Mouse (Mus musculus): ENCODE data around the gene Nemp2. TPM values are rescaled to one million over a fixed set of nuclear protein-coding genes. Genes with fewer than 3 reads are reported as not detected.
"Not testable (repeated sequence)": the region's sequence is repeated elsewhere in the genome, so short reads cannot be mapped to it uniquely, and the experiment has no call there.

Nemp2 gene
- polyA plus RNA-seq, 1 experiment from 2014 or later: 10.3 TPM

GRCm38 (mm10) chr1:52660765-52661164 lies 30.3 kb downstream of the Nemp2 start:
- H3K4me1 ChIP-seq: no peaks in the 10 kb centered on the region
- no peaks in the 10 kb centered on the region for H3K36me3 ChIP-seq (replicated peaks)
- H3K27ac ChIP-seq: no peak overlapping the region
- H3K27me3 ChIP-seq (ENCODE audit: poor library complexity, severe bottlenecking): no peaks in the 10 kb centered on the region
- no peak overlapping the region for H3K4me3 ChIP-seq
- H3K9me3 ChIP-seq: no peaks in the 10 kb centered on the region
- WGBS: 88% methylated on average over 12 of the region's 12 CpGs
- no peak for DNase-seq (ENCODE audit: extremely low spot score, low spot score)

- H3K9me3 ChIP-seq: no peaks in the 10 kb centered on the region
- no peak overlapping the region for H3K27ac ChIP-seq
- no peaks in the 10 kb centered on the region for H3K36me3 ChIP-seq (replicated peaks)
- WGBS: 95% methylated on average over 7 of the region's 7 CpGs
- no peaks in the 10 kb centered on the region for H3K4me1 ChIP-seq
- no peak for DNase-seq (ENCODE audit: extremely low spot score, low spot score)
- no peaks in the 10 kb centered on the region for H3K27me3 ChIP-seq (ENCODE audit: poor library complexity, severe bottlenecking)
- H3K4me3 ChIP-seq: no peak overlapping the region
Observed at GRCm38 (mm10) chr1:52663228-52663627, 32.7 kb downstream of the Nemp2 start.

GRCm38 (mm10) chr1:52668743-52669323 lies 38.3 kb downstream of the Nemp2 start:
- no peak for DNase-seq (ENCODE audit: extremely low spot score, low spot score)
- WGBS: 48% methylated on average over 7 of the region's 7 CpGs
- no peaks in the 10 kb centered on the region for H3K9me3 ChIP-seq
- H3K4me3 ChIP-seq: no peak overlapping the region
- peaks cover 7% of the 10 kb centered on the region for H3K4me1 ChIP-seq
- no peak overlapping the region for H3K27ac ChIP-seq
- H3K27me3 ChIP-seq (ENCODE audit: poor library complexity, severe bottlenecking): no peaks in the 10 kb centered on the region
- H3K36me3 ChIP-seq (replicated peaks): no peaks in the 10 kb centered on the region

- H3K27ac ChIP-seq: no peak overlapping the region
- no peaks in the 10 kb centered on the region for H3K36me3 ChIP-seq (replicated peaks)
- H3K9me3 ChIP-seq: no peaks in the 10 kb centered on the region
- H3K4me1 ChIP-seq: peaks cover 7% of the 10 kb centered on the region
- DNase-seq (ENCODE audit: extremely low spot score, low spot score): no peak
- no peaks in the 10 kb centered on the region for H3K27me3 ChIP-seq (ENCODE audit: poor library complexity, severe bottlenecking)
- 94% methylated on average over 1 of the region's 1 CpGs for WGBS
- H3K4me3 ChIP-seq: no peak overlapping the region
Observed at GRCm38 (mm10) chr1:52669931-52670330, 39.4 kb downstream of the Nemp2 start.

GRCm38 (mm10) chr1:52675561-52676551 lies 45.4 kb downstream of the Nemp2 start:
- no peak for DNase-seq (ENCODE audit: extremely low spot score, low spot score)
- WGBS: 82% methylated on average over 7 of the region's 7 CpGs
- H3K4me1 ChIP-seq: no peaks in the 10 kb centered on the region
- no peak overlapping the region for H3K27ac ChIP-seq
- H3K27me3 ChIP-seq (ENCODE audit: poor library complexity, severe bottlenecking): no peaks in the 10 kb centered on the region
- H3K9me3 ChIP-seq: no peaks in the 10 kb centered on the region
- no peaks in the 10 kb centered on the region for H3K36me3 ChIP-seq (replicated peaks)
- no peak overlapping the region for H3K4me3 ChIP-seq

- DNase-seq (ENCODE audit: extremely low spot score, low spot score): no peak
- Histone ChIP-seq H3K36me3 (replicated peaks) (no peaks in the 10 kb centered on the region), H3K27ac (no peak overlapping the region), H3K4me1 (no peaks in the 10 kb centered on the region), H3K4me3 (no peak overlapping the region), H3K9me3 (no peaks in the 10 kb centered on the region), H3K27me3 (ENCODE audit: poor library complexity, severe bottlenecking) (no peaks in the 10 kb centered on the region)
- 82% methylated on average over 3 of the region's 3 CpGs for WGBS
Observed at GRCm38 (mm10) chr1:52676621-52677020, 46.1 kb downstream of the Nemp2 start.

GRCm38 (mm10) chr1:52683550-52683949 lies 53.0 kb downstream of the Nemp2 start:
- H3K36me3 ChIP-seq (replicated peaks): no peaks in the 10 kb centered on the region

GRCm38 (mm10) chr1:52687636-52688035 lies 57.1 kb downstream of the Nemp2 start:
- 94% methylated on average over 8 of the region's 8 CpGs for WGBS
- no peak overlapping the region for H3K4me3 ChIP-seq
- H3K9me3 ChIP-seq: no peaks in the 10 kb centered on the region
- no peak for DNase-seq (ENCODE audit: extremely low spot score, low spot score)
- H3K27me3 ChIP-seq (ENCODE audit: poor library complexity, severe bottlenecking): no peaks in the 10 kb centered on the region
- no peaks in the 10 kb centered on the region for H3K36me3 ChIP-seq (replicated peaks)
- H3K4me1 ChIP-seq: 0 out of 2 replicates have a peak, but pooled peaks cover under 1% of the 10 kb centered on the region
- no peak overlapping the region for H3K27ac ChIP-seq

More at GRCm38 (mm10) chr1:52683550-52683949, 53.0 kb downstream of the Nemp2 start:
- Histone ChIP-seq H3K27me3 (ENCODE audit: poor library complexity, severe bottlenecking) (no peaks in the 10 kb centered on the region), H3K9me3 (no peaks in the 10 kb centered on the region), H3K27ac (no peak overlapping the region), H3K4me3 (no peak overlapping the region), H3K4me1 (no peaks in the 10 kb centered on the region)
- DNase-seq (ENCODE audit: extremely low spot score, low spot score): no peak
- 83% methylated on average over 4 of the region's 4 CpGs for WGBS

- WGBS: 95% methylated on average over 13 of the region's 13 CpGs
- not testable (repeated sequence) for DNase-seq (ENCODE audit: extremely low spot score, low spot score); H3K27me3 ChIP-seq (ENCODE audit: poor library complexity, severe bottlenecking); H3K27ac ChIP-seq; H3K9me3 ChIP-seq; H3K36me3 ChIP-seq (replicated peaks); H3K4me1 ChIP-seq; H3K4me3 ChIP-seq
Observed at GRCm38 (mm10) chr1:52694456-52694855, 64.0 kb downstream of the Nemp2 start.

Other genes starting within 250 kb of the Nemp2 start
- 2.7 and 3.8 TPM in 2 replicates for gene Nab1, start 130.0 kb upstream of the Nemp2 start, polyA plus RNA-seq (2016; fragmentation: Nextera tagmentation; extraction: Ambion mirVana)
- 1.0 and 1.2 TPM in 2 replicates for gene Mfsd6, start 96.8 kb downstream of the Nemp2 start, polyA plus RNA-seq (2016; fragmentation: Nextera tagmentation; extraction: Ambion mirVana)
- 10.4 and 12.3 TPM in 2 replicates for gene Inpp1, start 187.0 kb downstream of the Nemp2 start, polyA plus RNA-seq (2016; fragmentation: Nextera tagmentation; extraction: Ambion mirVana)
- gene Hibch, start 214.2 kb downstream of the Nemp2 start, polyA plus RNA-seq (2016; fragmentation: Nextera tagmentation; extraction: Ambion mirVana): 21.9 and 23.9 TPM in 2 replicates